In genomic region chr11:98956340-98956739, GRCm38 (mm10) we compare ENCODE assay signal across 27 mouse cellular contexts. TPM values are rescaled to one million over a fixed set of nuclear protein-coding genes. Genes with fewer than 3 reads are reported as not detected.
DNase-seq lines count a peak whose midpoint lies in the region; ATAC-seq and TF ChIP-seq lines count a peak whose summit lies in the region.
"Had no signal": no experiment of that assay in that cellular context is flagged by ENCODE, and none has a peak within 500 bp of the region (broad histone marks: within the 10 kb centered on the region; RNA-seq: fewer than 3 reads in every experiment).

No protein-coding gene starts in this region.

- TF ChIP-seq CTCF in testis, adult 2 months (IDR thresholded peaks at IDR 0.05; ENCODE audit: control insufficient read depth, insufficient read depth, insufficient replicate concordance, low read depth, low read length) = no peak
- TF ChIP-seq CTCF in G1E (IDR thresholded peaks at IDR 0.05; ENCODE audit: low read depth, low read length) = no peak

- peak overlapping the region; percentile 26; the same call in 1 of the 2 replicates for H3K27ac ChIP-seq in heart, embryonic 12.5 days (ENCODE audit: poor library complexity, severe bottlenecking)
- peak overlapping the region; percentile 67; the same call in 1 of the 2 replicates for H3K27ac ChIP-seq in hindbrain, embryonic 12.5 days
- no peak overlapping the region for H3K27ac ChIP-seq in hindbrain, embryonic 14.5 days
- peak overlapping the region; percentile 39 for H3K27ac ChIP-seq in testis, adult 2 months (ENCODE audit: control insufficient read depth, insufficient read depth, low read depth, low read length)
- H3K27ac ChIP-seq in midbrain, embryonic 16.5 days (ENCODE audit: low read length) = no peak overlapping the region
- H3K27ac ChIP-seq: hindbrain, embryonic 15.5 days had no signal

- TF ChIP-seq POLR2A in testis, adult 2 months (IDR thresholded peaks at IDR 0.05; ENCODE audit: control insufficient read depth, low read depth, low read length) = no peak

- no peak for DNase-seq in heart, postnatal 10 days
- no peak for DNase-seq in hindbrain, embryonic 14.5 days (ENCODE audit: low spot score)
- DNase-seq in testis, postnatal 14 days (ENCODE audit: low spot score) = no peak
- DNase-seq in G1E (ENCODE audit: low spot score) = no peak
- DNase-seq: cerebellum, adult 9-10 months; forebrain, postnatal 0 days; gastrocnemius, postnatal 14 days; heart, adult 18-20 months; heart, postnatal 14 days; kidney, adult 11 months had no signal

- H3K9ac ChIP-seq in heart, embryonic 12.5 days = no peak overlapping the region; the same call in 1 of the 2 replicates
- no peak overlapping the region for H3K9ac ChIP-seq in hindbrain, embryonic 12.5 days
- H3K9ac ChIP-seq in hindbrain, embryonic 14.5 days = no peak overlapping the region
- H3K9ac ChIP-seq in midbrain, embryonic 16.5 days (ENCODE audit: low read depth, low read length) = no peak overlapping the region
- H3K9ac ChIP-seq: forebrain, postnatal 0 days; heart, embryonic 15.5 days; hindbrain, embryonic 15.5 days; intestine, embryonic 15.5 days had no signal

- H3K9me3 ChIP-seq in heart, embryonic 12.5 days (replicated peaks) = no peaks in the 10 kb centered on the region
- no peaks in the 10 kb centered on the region for H3K9me3 ChIP-seq in hindbrain, embryonic 12.5 days (replicated peaks)
- no peaks in the 10 kb centered on the region for H3K9me3 ChIP-seq in hindbrain, embryonic 14.5 days (ENCODE audit: control insufficient read depth, low read length)
- H3K9me3 ChIP-seq in G1E (replicated peaks) = no peaks in the 10 kb centered on the region
- H3K9me3 ChIP-seq in midbrain, embryonic 16.5 days (replicated peaks; ENCODE audit: control insufficient read depth, low read length, poor library complexity, severe bottlenecking) = no peaks in the 10 kb centered on the region
- H3K9me3 ChIP-seq: forebrain, embryonic 10.5 days; heart, embryonic 10.5 days; heart, embryonic 15.5 days; hindbrain, embryonic 15.5 days; intestine, embryonic 15.5 days had no signal

- no peak overlapping the region for H3K4me3 ChIP-seq in heart, embryonic 12.5 days
- H3K4me3 ChIP-seq in hindbrain, embryonic 12.5 days = no peak overlapping the region
- H3K4me3 ChIP-seq in hindbrain, embryonic 14.5 days (replicated peaks; ENCODE audit: low read length) = no peak overlapping the region
- no peak overlapping the region for H3K4me3 ChIP-seq in testis, adult 2 months (ENCODE audit: control insufficient read depth, low read depth, low read length)
- peak overlapping the region; percentile 56; the same call in 1 of the 2 replicates for H3K4me3 ChIP-seq in G1E (ENCODE audit: low read depth, low read length)
- no peak overlapping the region for H3K4me3 ChIP-seq in midbrain, embryonic 16.5 days (ENCODE audit: low read depth, low read length)
- H3K4me3 ChIP-seq: gastrocnemius, adult 2 months; heart, embryonic 15.5 days; hindbrain, embryonic 15.5 days; intestine, embryonic 15.5 days had no signal

- WGBS in heart, embryonic 12.5 days = 61% methylated on average over 10 of the region's 10 CpGs
- 78% methylated on average over 10 of the region's 10 CpGs for WGBS in hindbrain, embryonic 12.5 days
- 79% methylated on average over 10 of the region's 10 CpGs for WGBS in hindbrain, embryonic 14.5 days
- WGBS in midbrain, embryonic 16.5 days = 84% methylated on average over 9 of the region's 10 CpGs

- H3K4me2 ChIP-seq in heart, embryonic 12.5 days = no peak overlapping the region
- H3K4me2 ChIP-seq in hindbrain, embryonic 12.5 days (replicated peaks) = no peak overlapping the region
- no peak overlapping the region for H3K4me2 ChIP-seq in hindbrain, embryonic 14.5 days (replicated peaks)
- no peak overlapping the region for H3K4me2 ChIP-seq in midbrain, embryonic 16.5 days (ENCODE audit: low read length)
- H3K4me2 ChIP-seq: heart, embryonic 15.5 days; hindbrain, embryonic 15.5 days; intestine, embryonic 15.5 days had no signal

- intact Hi-C loops in heart, postnatal 10 days (cut with DNase I) = no loop called here

- H3K27me3 ChIP-seq in heart, embryonic 12.5 days (replicated peaks) = no peaks in the 10 kb centered on the region
- H3K27me3 ChIP-seq in hindbrain, embryonic 12.5 days = no peaks in the 10 kb centered on the region
- H3K27me3 ChIP-seq in hindbrain, embryonic 14.5 days (ENCODE audit: control insufficient read depth, insufficient read depth, low read length) = no peaks in the 10 kb centered on the region
- H3K27me3 ChIP-seq in testis, adult 2 months (ENCODE audit: control insufficient read depth, insufficient read depth, low read length) = no peaks in the 10 kb centered on the region
- H3K27me3 ChIP-seq in G1E (ENCODE audit: insufficient read depth, low read length) = peaks cover 6% of the 10 kb centered on the region; the same call in 1 of the 2 replicates
- peaks cover 5% of the 10 kb centered on the region; the same call in 1 of the 2 replicates for H3K27me3 ChIP-seq in midbrain, embryonic 16.5 days (ENCODE audit: control insufficient read depth, insufficient read depth, low read depth, low read length)
- H3K27me3 ChIP-seq: heart, embryonic 15.5 days; hindbrain, embryonic 15.5 days; intestine, embryonic 15.5 days had no signal

- no peak for ATAC-seq in heart, embryonic 12.5 days (ENCODE audit: insufficient number of reproducible peaks, low FRiP score)
- ATAC-seq in hindbrain, embryonic 12.5 days (ENCODE audit: low FRiP score) = no peak
- no peak for ATAC-seq in hindbrain, embryonic 14.5 days (ENCODE audit: low FRiP score)
- no peak for ATAC-seq in G1E (ENCODE audit: extremely low read depth, insufficient number of reproducible peaks, low FRiP score, poor library complexity, severe bottlenecking)
- ATAC-seq in midbrain, embryonic 16.5 days = no peak
- ATAC-seq: CD4-positive, CD25-positive, alpha-beta regulatory T cell, adult 4 months; forebrain, embryonic 14.5 days; forebrain, postnatal 0 days; intestine, embryonic 15.5 days had no signal

- H3K36me3 ChIP-seq in heart, embryonic 12.5 days = peaks cover 29% of the 10 kb centered on the region
- no peaks in the 10 kb centered on the region for H3K36me3 ChIP-seq in hindbrain, embryonic 12.5 days
- H3K36me3 ChIP-seq in hindbrain, embryonic 14.5 days (replicated peaks; ENCODE audit: control insufficient read depth, insufficient read depth) = no peaks in the 10 kb centered on the region
- no peaks in the 10 kb centered on the region for H3K36me3 ChIP-seq in testis, adult 2 months (ENCODE audit: control insufficient read depth, insufficient read depth, low read length)
- peaks cover 55% of the 10 kb centered on the region for H3K36me3 ChIP-seq in G1E (replicated peaks)
- H3K36me3 ChIP-seq in midbrain, embryonic 16.5 days (ENCODE audit: control insufficient read depth, insufficient read depth, low read length) = no peaks in the 10 kb centered on the region
- H3K36me3 ChIP-seq: hindbrain, embryonic 15.5 days; intestine, embryonic 15.5 days had no signal

- peaks cover 74% of the 10 kb centered on the region for H3K4me1 ChIP-seq in heart, embryonic 12.5 days (replicated peaks)
- H3K4me1 ChIP-seq in hindbrain, embryonic 12.5 days = peaks cover 62% of the 10 kb centered on the region
- peaks cover 44% of the 10 kb centered on the region for H3K4me1 ChIP-seq in hindbrain, embryonic 14.5 days (replicated peaks; ENCODE audit: control insufficient read depth, insufficient read depth, low read length)
- H3K4me1 ChIP-seq in testis, adult 2 months (ENCODE audit: control insufficient read depth, insufficient read depth, low read length) = peaks cover 35% of the 10 kb centered on the region
- peaks cover 96% of the 10 kb centered on the region for H3K4me1 ChIP-seq in G1E (ENCODE audit: insufficient read depth, low read depth, low read length)
- peaks cover 34% of the 10 kb centered on the region for H3K4me1 ChIP-seq in midbrain, embryonic 16.5 days (ENCODE audit: control insufficient read depth, insufficient read depth, low read length)

RNA-seq across cellular contexts. Expression of gene Gjd3, which starts 26.5 kb away (rescaled TPM):
- polyA plus RNA-seq in heart, embryonic 12.5 days (2016; fragmentation: Nextera tagmentation; extraction: Ambion mirVana) = 3.5 and 3.9 TPM in 2 replicates
- total RNA-seq in heart, postnatal 10 days (2021) = 1 to 10 TPM; 1.3 to 2.0 TPM
- polyA plus RNA-seq in hindbrain, embryonic 12.5 days (2016; fragmentation: Nextera tagmentation; extraction: Ambion mirVana) = 0.88 and 1.1 TPM in 2 replicates
- polyA plus RNA-seq in hindbrain, embryonic 14.5 days (2014; fragmentation: Nextera tagmentation; extraction: Ambion mirVana) = 0.60 and 1.4 TPM in 2 replicates
- polyA plus RNA-seq in testis, adult 2 months (2012; rRNA removed) = 13.6 and 23.8 TPM in 2 replicates
- total RNA-seq in G1E (2014; fragmentation: Nextera tagmentation) = not detected in 2 replicates
- total RNA-seq in G1E (2017) = not detected in 2 replicates
- not detected in 2 replicates for polyA plus RNA-seq in G1E (2012)
- polyA plus RNA-seq in midbrain, embryonic 16.5 days (2015; fragmentation: Nextera tagmentation; extraction: Ambion mirVana) = 1.0 and 1.9 TPM in 2 replicates
- total RNA-seq: adrenal gland, adult 2 months; adrenal gland, postnatal 25 days; gastrocnemius, adult 2 months; gastrocnemius, postnatal 14 days; hematopoietic stem cell, adult 5-6 weeks; MEL had no signal
- polyA plus RNA-seq: C2C12; CD4-positive, CD25-positive, alpha-beta regulatory T cell, adult 4 months had no signal

RNA-seq across cellular contexts. Expression of gene Rara, which starts 28.7 kb away (rescaled TPM):
- polyA plus RNA-seq in heart, embryonic 12.5 days (2016; fragmentation: Nextera tagmentation; extraction: Ambion mirVana) = 33.8 and 35.1 TPM in 2 replicates
- total RNA-seq in heart, postnatal 10 days (2021) = 10 to 100 TPM; 31.9 to 33.0 TPM
- 38.6 and 46.9 TPM in 2 replicates for polyA plus RNA-seq in hindbrain, embryonic 12.5 days (2016; fragmentation: Nextera tagmentation; extraction: Ambion mirVana)
- 18.4 and 18.7 TPM in 2 replicates for polyA plus RNA-seq in hindbrain, embryonic 14.5 days (2014; fragmentation: Nextera tagmentation; extraction: Ambion mirVana)
- 18.7 and 20.1 TPM in 2 replicates for polyA plus RNA-seq in testis, adult 2 months (2012; rRNA removed)
- total RNA-seq in G1E (2014; fragmentation: Nextera tagmentation) = 109 and 110 TPM in 2 replicates
- total RNA-seq in G1E (2017) = 16.9 and 17.1 TPM in 2 replicates
- 84.4 and 103 TPM in 2 replicates for polyA plus RNA-seq in G1E (2012)
- 9.5 and 9.6 TPM in 2 replicates for polyA plus RNA-seq in midbrain, embryonic 16.5 days (2015; fragmentation: Nextera tagmentation; extraction: Ambion mirVana)

RNA-seq across cellular contexts. Expression of gene Cdc6, which starts 48.7 kb away (rescaled TPM):
- polyA plus RNA-seq in heart, embryonic 12.5 days (2016; fragmentation: Nextera tagmentation; extraction: Ambion mirVana) = 27.0 and 27.7 TPM in 2 replicates
- 1 to 10 TPM; 3.3 to 3.6 TPM for total RNA-seq in heart, postnatal 10 days (2021)
- 19.0 and 20.2 TPM in 2 replicates for polyA plus RNA-seq in hindbrain, embryonic 12.5 days (2016; fragmentation: Nextera tagmentation; extraction: Ambion mirVana)
- 4.3 and 5.2 TPM in 2 replicates for polyA plus RNA-seq in hindbrain, embryonic 14.5 days (2014; fragmentation: Nextera tagmentation; extraction: Ambion mirVana)
- 2.5 and 2.9 TPM in 2 replicates for polyA plus RNA-seq in testis, adult 2 months (2012; rRNA removed)
- total RNA-seq in G1E (2014; fragmentation: Nextera tagmentation) = 60.7 and 84.9 TPM in 2 replicates
- 52.7 and 63.4 TPM in 2 replicates for total RNA-seq in G1E (2017)
- polyA plus RNA-seq in G1E (2012) = 3.4 and 4.1 TPM in 2 replicates
- polyA plus RNA-seq in midbrain, embryonic 16.5 days (2015; fragmentation: Nextera tagmentation; extraction: Ambion mirVana) = 2.4 TPM in 2 replicates

Comparison
In these comparisons a context has a peak if more than half of its experiments do, and no peak if none do; other contexts are left out.
1. H3K27ac ChIP-seq: peak in heart, embryonic 12.5 days (single experiment), hindbrain, embryonic 12.5 days (single experiment) and testis, adult 2 months (single experiment); none in hindbrain, embryonic 14.5 days (single experiment) and midbrain, embryonic 16.5 days (single experiment).